Mouse (Mus musculus) myocyte (in vitro differentiated cells): ENCODE measurements around the gene Adk. TPM values are rescaled to one million over a fixed set of nuclear protein-coding genes. Genes with fewer than 3 reads are reported as not detected.
"Not testable (repeated sequence)": the region's sequence is repeated elsewhere in the genome, so short reads cannot be mapped to it uniquely, and the experiment has no call there.

ENCODE experiments used
- H3K27me3 ChIP-seq: one replicate; pipeline ENCODE4 v1.6.1; 2011; ENCODE audit not compliant: control insufficient read depth, insufficient read depth, insufficient read length
- H3K36me3 ChIP-seq: one replicate; pipeline ENCODE4 v1.6.1; 2011; ENCODE audit not compliant: control insufficient read depth, insufficient read depth
- H3K4me2 ChIP-seq: one replicate; pipeline ENCODE4 v1.6.1; 2011; ENCODE audit warnings: low read depth, control low read depth
- H3K4me3 ChIP-seq: one replicate; pipeline ENCODE4 v1.5.1; 2011; ENCODE audit warnings: mild to moderate bottlenecking, control low read depth, moderate library complexity
- H3K79me2 ChIP-seq: one replicate; pipeline ENCODE4 v1.6.1; 2011; ENCODE audit not compliant: control insufficient read depth, insufficient read depth
- H3ac ChIP-seq: one replicate; pipeline ENCODE4 v1.6.1; 2011; ENCODE audit not compliant: control insufficient read depth, insufficient read length
- CEBPB ChIP-seq: IDR thresholded peaks from 2 replicates; pipeline ENCODE4 v1.6.1; 2011; ENCODE audit warnings: mild to moderate bottlenecking, moderate library complexity; ENCODE audit not compliant: poor library complexity, insufficient read depth, severe bottlenecking
- E2F4 ChIP-seq: IDR thresholded peaks from one replicate; pipeline ENCODE4 v1.6.1; 2011; ENCODE audit warnings: mild to moderate bottlenecking, control low read depth, moderate library complexity; ENCODE audit not compliant: insufficient read depth
- MAX ChIP-seq: IDR thresholded peaks from one replicate; pipeline ENCODE4 v1.6.1; 2011; ENCODE audit warnings: low read depth, mild to moderate bottlenecking, control low read depth
- MYOD1 ChIP-seq, 3 experiments: IDR thresholded peaks; one replicate each; pipeline ENCODE4 v1.6.1; 2011; ENCODE audit warnings: control low read depth in 2 of 3, low read depth in 2 of 3, mild to moderate bottlenecking in 2 of 3, moderate library complexity in 1 of 3; ENCODE audit not compliant: insufficient read length in 2 of 3, control insufficient read depth in 1 of 3
- MYOG ChIP-seq, 3 experiments: IDR thresholded peaks; one replicate each; pipeline ENCODE4 v1.6.1; 2011; ENCODE audit warnings: control low read depth in 2 of 3, low read depth in 2 of 3, mild to moderate bottlenecking in 2 of 3; ENCODE audit not compliant: insufficient read length in 2 of 3, control insufficient read depth in 1 of 3, insufficient read depth in 1 of 3
- POLR2A ChIP-seq: IDR thresholded peaks from one replicate; pipeline ENCODE4 v1.6.1; 2011; ENCODE audit warnings: low read depth, mild to moderate bottlenecking, control low read depth, moderate library complexity; ENCODE audit not compliant: insufficient read length
- POLR2AphosphoS2 ChIP-seq: IDR thresholded peaks from one replicate; pipeline ENCODE4 v1.6.1; 2011; ENCODE audit warnings: low read depth, control low read depth; ENCODE audit not compliant: insufficient read length
- REST ChIP-seq: IDR thresholded peaks from one replicate; pipeline ENCODE4 v1.6.1; 2011; ENCODE audit warnings: mild to moderate bottlenecking, control low read depth, moderate library complexity; ENCODE audit not compliant: insufficient read depth, insufficient read length
- SRF ChIP-seq: IDR thresholded peaks from one replicate; pipeline ENCODE4 v1.6.1; 2011; ENCODE audit warnings: low read depth; ENCODE audit not compliant: control insufficient read depth, insufficient read length
- TCF12 ChIP-seq: IDR thresholded peaks from one replicate; pipeline ENCODE4 v1.6.1; 2011; ENCODE audit warnings: mild to moderate bottlenecking, control low read depth; ENCODE audit not compliant: poor library complexity, insufficient read depth, severe bottlenecking
- TCF3 ChIP-seq: IDR thresholded peaks from one replicate; pipeline ENCODE4 v1.6.1; 2011; ENCODE audit warnings: low read depth, control low read depth; ENCODE audit not compliant: insufficient read length
- USF1 ChIP-seq: IDR thresholded peaks from one replicate; pipeline ENCODE4 v1.6.1; 2011; ENCODE audit warnings: low read depth, mild to moderate bottlenecking, control low read depth, moderate library complexity
- polyA plus RNA-seq: library from polyadenylated mRNA; unstranded; fragments of >200 nt; fragmentation: generic; extraction: Trizol; gene quantifications from one replicate; pipeline ENCODE4 v1.2.1, GENCODE M21; 2012; ENCODE audit warnings: missing spikeins

Gene Adk
- polyA plus RNA-seq, 1 experiment: 37.2 TPM

GRCm38 (mm10) chr14:21458696-21459095, 406.3 kb downstream of the Adk start:
- TF ChIP-seq TCF3 (no peak), MYOG (IDR thresholded peaks at IDR 0.05; ENCODE audit: control insufficient read depth in 1 of 3, insufficient read depth in 1 of 3, insufficient read length in 2 of 3, low read depth in 2 of 3) (no peak), E2F4 (no peak)
- H3ac ChIP-seq: no peak overlapping the region
- no peaks in the 10 kb centered on the region for H3K36me3 ChIP-seq
- H3K27me3 ChIP-seq: no peaks in the 10 kb centered on the region
- no peaks in the 10 kb centered on the region for H3K79me2 ChIP-seq
- no peak overlapping the region for H3K4me3 ChIP-seq
- no peak overlapping the region for H3K4me2 ChIP-seq

GRCm38 (mm10) chr14:21459163-21459562, 406.8 kb downstream of the Adk start:
- no peak overlapping the region for H3K4me2 ChIP-seq
- no peak overlapping the region for H3K4me3 ChIP-seq
- H3K36me3 ChIP-seq: no peaks in the 10 kb centered on the region
- no peaks in the 10 kb centered on the region for H3K27me3 ChIP-seq
- no peaks in the 10 kb centered on the region for H3K79me2 ChIP-seq
- no peak overlapping the region for H3ac ChIP-seq
- TF ChIP-seq CEBPB (no peak), POLR2A (no peak), MYOG (IDR thresholded peaks at IDR 0.05; ENCODE audit: control insufficient read depth in 1 of 3, insufficient read depth in 1 of 3, insufficient read length in 2 of 3, low read depth in 2 of 3) (no peak)

GRCm38 (mm10) chr14:21462398-21462797, 410.0 kb downstream of the Adk start:
- no peaks in the 10 kb centered on the region for H3K36me3 ChIP-seq
- TF ChIP-seq TCF3: no peak
- no peak for TF ChIP-seq MYOG (IDR thresholded peaks at IDR 0.05; ENCODE audit: control insufficient read depth in 1 of 3, insufficient read depth in 1 of 3, insufficient read length in 2 of 3, low read depth in 2 of 3)
- TF ChIP-seq SRF: no peak
- no peak for TF ChIP-seq REST
- no peak for TF ChIP-seq E2F4
- no peaks in the 10 kb centered on the region for H3K27me3 ChIP-seq
- no peak overlapping the region for H3K4me3 ChIP-seq
- no peak overlapping the region for H3K4me2 ChIP-seq
- no peak overlapping the region for H3ac ChIP-seq
- no peaks in the 10 kb centered on the region for H3K79me2 ChIP-seq

- no peak overlapping the region for H3ac ChIP-seq
- no peaks in the 10 kb centered on the region for H3K36me3 ChIP-seq
- H3K27me3 ChIP-seq: no peaks in the 10 kb centered on the region
- no peaks in the 10 kb centered on the region for H3K79me2 ChIP-seq
- TF ChIP-seq REST (no peak), CEBPB (no peak), POLR2A (no peak), MAX (no peak), USF1 (no peak), POLR2AphosphoS2 (no peak), MYOG (IDR thresholded peaks at IDR 0.05; ENCODE audit: control insufficient read depth in 1 of 3, insufficient read depth in 1 of 3, insufficient read length in 2 of 3, low read depth in 2 of 3) (no peak), MYOD1 (IDR thresholded peaks at IDR 0.05; ENCODE audit: control insufficient read depth in 1 of 3, insufficient read length in 2 of 3, low read depth in 2 of 3) (no peak), TCF3 (no peak), SRF (no peak), TCF12 (no peak), E2F4 (no peak)
- no peak overlapping the region for H3K4me3 ChIP-seq
- no peak overlapping the region for H3K4me2 ChIP-seq
These were observed 410.8 kb downstream of the Adk start for GRCm38 (mm10) chr14:21463117-21463712.

GRCm38 (mm10) chr14:21470386-21470785, 418.0 kb downstream of the Adk start:
- H3K79me2 ChIP-seq: no peaks in the 10 kb centered on the region
- no peak overlapping the region for H3K4me3 ChIP-seq
- no peaks in the 10 kb centered on the region for H3K36me3 ChIP-seq
- TF ChIP-seq USF1 (no peak), E2F4 (no peak), SRF (no peak), POLR2AphosphoS2 (no peak), TCF3 (no peak)
- H3K4me2 ChIP-seq: no peak overlapping the region
- H3K27me3 ChIP-seq: no peaks in the 10 kb centered on the region
- no peak overlapping the region for H3ac ChIP-seq

- TF ChIP-seq TCF3 (no peak), USF1 (no peak), CEBPB (no peak), TCF12 (no peak)
- no peaks in the 10 kb centered on the region for H3K36me3 ChIP-seq
- no peak overlapping the region for H3K4me2 ChIP-seq
- H3K79me2 ChIP-seq: no peaks in the 10 kb centered on the region
- no peak overlapping the region for H3K4me3 ChIP-seq
- H3K27me3 ChIP-seq: no peaks in the 10 kb centered on the region
- H3ac ChIP-seq: no peak overlapping the region
These were observed 419.6 kb downstream of the Adk start for GRCm38 (mm10) chr14:21471975-21472374.

- not testable (repeated sequence) for H3K36me3 ChIP-seq, H3ac ChIP-seq, H3K4me2 ChIP-seq, H3K27me3 ChIP-seq, H3K79me2 ChIP-seq, H3K4me3 ChIP-seq
These were observed 422.3 kb downstream of the Adk start for GRCm38 (mm10) chr14:21474593-21475132.
